Mouse (Mus musculus) hindbrain, embryonic 10.5 days (tissue): ENCODE results near the gene Scyl1. TPM values are rescaled to one million over a fixed set of nuclear protein-coding genes. Genes with fewer than 3 reads are reported as not detected.
A peak's percentile ranks its signal among the peaks of the same experiment; 100 is the strongest.

Source experiments
- DNase-seq: peaks from one replicate; pipeline ENCODE4 v3.0.0-alpha.2; 2017; ENCODE audit warnings: low spot score
- H3K27ac ChIP-seq: fragments of 300-500 bp; sonication (generic); 2 replicates; pipeline ENCODE4 v1.5.1; 2016; ENCODE audit warnings: mild to moderate bottlenecking, moderate library complexity
- H3K27me3 ChIP-seq: fragments of 300-500 bp; sonication (generic); 2 replicates; pipeline ENCODE4 v1.6.1; 2016; ENCODE audit warnings: mild to moderate bottlenecking; ENCODE audit not compliant: poor library complexity, insufficient read depth, severe bottlenecking
- H3K36me3 ChIP-seq: fragments of 300-500 bp; sonication (generic); 2 replicates; pipeline ENCODE4 v1.6.1; 2016; ENCODE audit warnings: mild to moderate bottlenecking, moderate library complexity
- H3K4me1 ChIP-seq: fragments of 300-500 bp; sonication (generic); replicated peaks from 2 replicates; pipeline ENCODE4 v1.6.1; 2016; ENCODE audit warnings: mild to moderate bottlenecking
- H3K4me3 ChIP-seq: fragments of 300-500 bp; sonication (generic); 2 replicates; pipeline ENCODE4 v1.5.1; 2016; ENCODE audit warnings: mild to moderate bottlenecking, moderate library complexity
- H3K9me3 ChIP-seq: fragments of 300-500 bp; sonication (generic); 2 replicates; pipeline ENCODE4 v1.6.1; 2016; ENCODE audit warnings: mild to moderate bottlenecking, moderate library complexity
- WGBS: fragments of 180-500 bp; shearing (Covaris S2); methylation state at CpG from one replicate; pipeline ENCODE4 v1.1.7; 2016; 5-methylcytosine and 5-hydroxymethylcytosine counted together
- polyA plus RNA-seq: library from polyadenylated mRNA; unstranded; fragments of >200 nt; fragmentation: Nextera tagmentation; extraction: Ambion mirVana; gene quantifications from 2 replicates; pipeline ENCODE4 v1.2.1, GENCODE M21; 2016

Gene Scyl1
- polyA plus RNA-seq, 1 experiment from 2014 or later = 69.5 TPM

DNA sequence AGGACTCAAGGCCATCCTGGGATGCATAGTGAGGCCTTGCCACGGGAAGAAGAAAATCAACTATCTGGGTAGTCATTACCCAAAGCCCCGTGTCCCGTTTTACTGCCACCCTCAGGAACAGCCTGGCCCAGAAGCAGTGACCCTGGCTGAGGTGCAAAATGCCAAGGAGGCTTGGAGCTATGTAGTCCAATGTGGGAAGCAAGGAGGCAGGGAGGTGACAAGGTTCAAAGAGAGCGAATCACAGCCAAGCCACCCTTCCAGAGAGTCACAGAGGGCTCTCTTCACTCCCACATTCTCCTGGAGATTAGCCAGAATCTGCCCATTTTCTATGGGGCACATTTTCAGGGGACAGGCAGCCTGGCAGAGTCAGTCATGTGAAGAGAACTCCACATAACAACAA lies 3.9 kb downstream of the Scyl1 start:
- DNase-seq = no peak
- WGBS = 90% methylated on average over 4 of the region's 4 CpGs
- H3K36me3 ChIP-seq = peaks cover 79% of the 10 kb centered on the region

DNA sequence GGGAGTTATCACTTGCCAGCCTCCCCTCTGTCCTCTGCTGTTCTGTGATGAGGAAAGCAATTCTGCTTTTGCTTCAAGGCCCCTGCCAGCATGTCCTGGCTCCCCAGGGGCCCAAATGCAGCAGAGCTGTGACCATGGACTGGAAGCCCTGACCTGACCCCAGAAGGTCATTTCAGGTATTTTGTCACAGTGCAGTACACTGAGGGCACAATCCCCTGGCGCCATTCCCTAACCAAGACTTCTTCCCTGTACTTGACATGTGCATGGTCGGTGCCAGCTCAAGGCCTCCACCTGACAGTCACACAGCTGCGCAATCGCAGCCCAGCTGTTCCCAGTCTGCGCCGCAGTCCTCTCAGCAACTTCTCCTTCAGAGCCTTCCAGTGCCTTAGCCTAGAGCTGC lies 8.1 kb downstream of the Scyl1 start:
- Histone ChIP-seq H3K27me3 (peaks cover 18% of the 10 kb centered on the region), H3K4me1 (no peaks in the 10 kb centered on the region), H3K27ac (no peak overlapping the region), H3K9me3 (no peaks in the 10 kb centered on the region), H3K4me3 (no peak overlapping the region), H3K36me3 (peaks cover 99% of the 10 kb centered on the region)
- no peak for DNase-seq
- WGBS = 97% methylated on average over 6 of the region's 6 CpGs

More for the DNA sequence above, 3.9 kb downstream of the Scyl1 start:
- Histone ChIP-seq H3K27me3 (no peaks in the 10 kb centered on the region), H3K4me3 (no peak overlapping the region), H3K27ac (no peak overlapping the region), H3K9me3 (no peaks in the 10 kb centered on the region), H3K4me1 (peaks cover 24% of the 10 kb centered on the region)

DNA sequence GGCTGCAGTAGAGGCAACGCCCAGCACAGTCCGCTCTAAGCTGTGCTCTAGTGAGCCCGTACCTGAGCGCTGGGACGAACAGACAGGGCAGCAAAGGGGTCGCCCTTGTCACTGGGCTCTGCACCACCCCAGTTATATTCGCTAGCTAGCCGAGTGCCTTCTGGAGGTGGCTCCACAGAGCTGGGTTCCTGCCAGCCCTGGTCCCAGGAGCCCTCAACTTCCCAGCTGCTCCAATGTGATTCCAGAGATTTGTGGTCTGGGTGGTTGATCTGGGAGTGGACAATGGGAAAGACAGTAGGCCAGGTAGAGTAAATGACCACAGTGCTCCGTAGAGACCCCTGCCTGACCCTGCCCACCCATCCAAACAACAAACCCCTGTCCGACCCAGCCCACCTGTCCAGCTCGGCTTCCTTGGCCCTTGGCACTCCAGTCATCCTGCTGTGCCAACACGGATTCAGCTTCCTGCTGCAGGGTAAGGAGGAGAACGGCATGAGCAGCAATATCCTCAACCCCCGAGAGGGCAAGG lies 12.3 kb downstream of the Scyl1 start:
- peaks cover 69% of the 10 kb centered on the region for H3K36me3 ChIP-seq
- H3K9me3 ChIP-seq = no peaks in the 10 kb centered on the region
- H3K4me3 ChIP-seq = no peak overlapping the region
- H3K27ac ChIP-seq = no peak overlapping the region
- H3K27me3 ChIP-seq = peaks cover 60% of the 10 kb centered on the region
- WGBS = 92% methylated on average over 14 of the region's 14 CpGs
- no peak for DNase-seq
- H3K4me1 ChIP-seq = peaks cover 20% of the 10 kb centered on the region

GRCm38 (mm10) chr19:5756991-5757636 lies 14.1 kb downstream of the Scyl1 start:
- Histone ChIP-seq H3K9me3 (no peaks in the 10 kb centered on the region), H3K27ac (peak overlapping the region; percentile 50; the same call in 1 of the 2 replicates), H3K36me3 (peaks cover 51% of the 10 kb centered on the region), H3K27me3 (peaks cover 78% of the 10 kb centered on the region), H3K4me1 (peaks cover 20% of the 10 kb centered on the region), H3K4me3 (peak overlapping the region; percentile 40)
- peak; percentile 18 for DNase-seq
- WGBS = 11% methylated on average over 36 of the region's 36 CpGs

DNA sequence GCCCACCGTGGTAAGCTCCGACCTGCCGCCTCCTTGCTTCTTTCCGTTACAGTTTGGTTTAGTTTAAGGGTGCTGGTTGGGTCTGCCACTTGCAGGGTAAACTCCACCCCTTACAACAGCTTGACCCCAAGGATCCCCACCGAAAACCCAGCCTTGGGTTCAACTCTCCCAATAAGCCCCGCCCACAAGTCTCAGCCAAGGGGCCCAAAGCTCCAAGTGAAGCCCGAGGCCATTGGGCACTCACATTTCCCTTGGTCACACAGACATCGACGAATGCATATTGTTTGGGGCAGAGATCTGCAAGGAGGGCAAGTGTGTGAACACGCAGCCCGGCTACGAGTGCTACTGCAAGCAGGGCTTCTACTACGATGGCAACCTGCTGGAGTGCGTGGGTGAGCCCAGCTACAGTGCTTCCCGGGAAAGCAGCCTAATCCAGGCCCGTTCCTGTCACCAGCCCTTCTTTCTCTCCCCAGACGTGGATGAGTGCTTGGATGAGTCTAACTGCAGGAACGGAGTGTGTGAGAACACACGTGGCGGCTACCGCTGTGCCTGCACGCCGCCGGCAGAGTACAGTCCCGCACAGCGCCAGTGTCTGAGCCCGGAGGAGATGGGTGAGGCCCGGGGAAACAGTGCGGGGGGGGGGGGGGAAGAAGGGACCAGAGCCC lies 14.8 kb downstream of the Scyl1 start:
- Histone ChIP-seq H3K4me3 (peak overlapping the region; percentile 40), H3K27me3 (peaks cover 85% of the 10 kb centered on the region), H3K9me3 (no peaks in the 10 kb centered on the region), H3K27ac (peak overlapping the region; percentile 50; the same call in 1 of the 2 replicates), H3K4me1 (peaks cover 26% of the 10 kb centered on the region), H3K36me3 (peaks cover 45% of the 10 kb centered on the region)
- DNase-seq = peak; percentile 33
- 7% methylated on average over 28 of the region's 29 CpGs for WGBS

DNA sequence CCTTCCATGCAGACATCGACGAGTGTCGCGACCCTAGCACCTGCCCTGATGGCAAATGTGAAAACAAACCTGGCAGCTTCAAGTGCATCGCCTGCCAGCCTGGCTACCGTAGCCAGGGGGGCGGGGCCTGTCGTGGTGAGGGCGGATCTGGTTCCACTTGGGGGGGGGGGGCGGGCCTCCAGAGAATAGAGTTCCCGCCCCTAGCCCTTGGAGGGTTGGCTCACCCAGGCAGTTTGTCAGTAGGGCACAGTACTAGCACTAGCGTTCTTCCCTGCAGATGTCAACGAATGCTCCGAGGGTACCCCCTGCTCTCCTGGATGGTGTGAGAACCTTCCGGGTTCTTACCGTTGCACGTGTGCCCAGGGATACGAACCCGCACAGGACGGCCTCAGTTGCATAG lies 19.5 kb downstream of the Scyl1 start:
- DNase-seq = no peak
- WGBS = 6% methylated on average over 20 of the region's 20 CpGs
- H3K27me3 ChIP-seq = peaks cover 100% of the 10 kb centered on the region

DNA sequence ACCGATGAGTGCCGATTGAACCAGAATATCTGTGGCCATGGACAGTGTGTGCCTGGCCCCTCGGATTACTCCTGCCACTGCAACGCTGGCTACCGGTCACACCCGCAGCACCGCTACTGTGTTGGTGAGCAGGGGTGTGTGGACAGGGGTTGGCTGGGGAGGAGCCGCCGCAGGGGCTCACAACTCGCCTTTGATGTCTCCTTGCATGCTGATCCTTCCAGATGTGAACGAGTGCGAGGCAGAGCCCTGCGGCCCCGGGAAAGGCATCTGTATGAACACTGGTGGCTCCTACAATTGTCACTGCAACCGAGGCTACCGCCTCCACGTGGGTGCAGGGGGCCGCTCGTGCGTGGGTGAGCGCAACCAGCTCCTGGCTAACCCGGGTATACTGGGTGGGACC lies 20.3 kb downstream of the Scyl1 start:
- WGBS = 5% methylated on average over 22 of the region's 22 CpGs
- Histone ChIP-seq H3K4me3 (peak overlapping the region; percentile 24), H3K27me3 (peaks cover 100% of the 10 kb centered on the region)

More for the DNA sequence above, 19.5 kb downstream of the Scyl1 start:
- Histone ChIP-seq H3K9me3 (no peaks in the 10 kb centered on the region), H3K4me1 (peaks cover 31% of the 10 kb centered on the region), H3K27ac (no peak overlapping the region), H3K4me3 (peak overlapping the region; percentile 24), H3K36me3 (no peaks in the 10 kb centered on the region)

GRCm38 (mm10) chr19:5749476-5749875 lies 21.7 kb downstream of the Scyl1 start:
- H3K9me3 ChIP-seq = no peaks in the 10 kb centered on the region
- no peaks in the 10 kb centered on the region for H3K36me3 ChIP-seq
- H3K27me3 ChIP-seq = peaks cover 100% of the 10 kb centered on the region
- DNase-seq = no peak
- H3K4me1 ChIP-seq = peaks cover 40% of the 10 kb centered on the region
- H3K27ac ChIP-seq = no peak overlapping the region
- H3K4me3 ChIP-seq = no peak overlapping the region
- 80% methylated on average over 6 of the region's 6 CpGs for WGBS

More for the DNA sequence above, 20.3 kb downstream of the Scyl1 start:
- DNase-seq = no peak
- Histone ChIP-seq H3K36me3 (no peaks in the 10 kb centered on the region), H3K27ac (no peak overlapping the region), H3K4me1 (peaks cover 31% of the 10 kb centered on the region), H3K9me3 (no peaks in the 10 kb centered on the region)

DNA sequence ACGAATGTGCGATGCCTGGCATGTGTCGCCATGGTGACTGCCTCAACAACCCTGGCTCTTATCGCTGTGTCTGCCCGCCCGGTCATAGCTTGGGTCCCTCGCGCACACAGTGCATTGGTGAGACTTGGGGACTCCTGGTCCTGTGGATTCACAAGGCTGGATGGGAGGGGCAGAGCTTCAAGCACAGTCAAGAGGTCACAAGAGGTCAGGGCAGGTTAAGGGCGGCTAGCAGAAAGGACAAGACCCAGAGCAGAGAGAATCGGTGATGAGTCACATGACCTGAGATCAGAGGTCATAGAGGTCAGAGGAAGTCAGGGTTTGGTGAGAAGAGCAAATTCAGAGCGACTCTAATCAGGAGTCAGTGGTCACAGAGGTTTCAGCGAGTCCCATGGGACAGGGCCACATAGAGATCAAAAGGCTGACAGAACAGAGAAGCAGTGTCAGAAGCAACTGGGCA lies 24.3 kb downstream of the Scyl1 start:
- peaks cover 100% of the 10 kb centered on the region for H3K27me3 ChIP-seq
- peak overlapping the region; percentile 62; the same call in 1 of the 2 replicates for H3K27ac ChIP-seq
- 16% methylated on average over 12 of the region's 12 CpGs for WGBS
- H3K4me3 ChIP-seq = peak overlapping the region; percentile 50; the same call in 1 of the 2 replicates
- H3K9me3 ChIP-seq = no peaks in the 10 kb centered on the region
- peaks cover 59% of the 10 kb centered on the region for H3K4me1 ChIP-seq
- DNase-seq = peak; percentile 42
- H3K36me3 ChIP-seq = no peaks in the 10 kb centered on the region

DNA sequence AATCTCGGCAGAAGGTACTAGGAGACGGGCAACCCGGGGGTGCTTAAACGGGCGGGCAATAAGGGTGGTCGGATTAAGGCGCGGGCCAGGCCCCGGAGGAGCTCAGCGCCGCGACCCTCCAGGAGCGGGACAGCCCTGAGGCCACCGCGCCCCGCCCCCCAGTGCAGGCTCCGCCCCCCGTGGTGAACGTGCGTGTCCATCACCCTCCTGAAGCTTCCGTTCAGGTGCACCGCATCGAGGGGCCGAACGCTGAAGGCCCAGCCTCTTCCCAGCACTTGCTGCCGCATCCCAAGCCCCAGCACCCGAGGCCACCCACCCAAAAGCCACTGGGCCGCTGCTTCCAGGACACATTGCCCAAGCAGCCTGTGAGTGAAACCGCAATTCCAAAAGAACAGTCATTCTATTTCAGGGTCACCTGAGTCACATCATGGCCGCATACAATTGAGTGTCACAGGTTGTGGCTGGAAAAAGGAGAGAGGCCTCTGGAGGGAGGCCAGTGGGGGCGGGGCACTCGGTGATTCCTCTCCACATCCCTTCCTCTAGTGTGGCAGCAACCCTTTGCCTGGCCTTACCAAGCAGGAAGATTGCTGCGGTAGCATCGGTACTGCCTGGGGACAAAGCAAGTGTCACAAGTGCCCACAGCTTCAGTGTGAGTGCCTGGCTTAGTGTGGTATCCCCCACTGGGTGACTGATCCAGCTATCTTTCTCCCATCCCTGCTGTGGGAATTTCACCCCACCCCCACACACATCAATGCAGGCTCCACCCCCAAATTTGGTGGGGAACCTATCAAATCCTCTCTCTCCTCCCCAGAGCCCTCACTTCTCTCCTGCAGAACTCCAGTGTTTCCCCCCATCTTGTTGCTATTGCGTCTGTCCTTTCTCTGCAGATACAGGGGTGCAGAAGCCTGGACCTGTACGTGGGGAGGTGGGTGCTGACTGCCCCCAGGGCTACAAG lies 25.2 kb downstream of the Scyl1 start:
- peak; percentile 29 for DNase-seq
- H3K27me3 ChIP-seq = peaks cover 99% of the 10 kb centered on the region
- no peaks in the 10 kb centered on the region for H3K36me3 ChIP-seq
- H3K4me3 ChIP-seq = peak overlapping the region; percentile 50
- H3K27ac ChIP-seq = peak overlapping the region; percentile 62
- WGBS = 3% methylated on average over 36 of the region's 36 CpGs
- peaks cover 59% of the 10 kb centered on the region for H3K4me1 ChIP-seq
- H3K9me3 ChIP-seq = no peaks in the 10 kb centered on the region

GRCm38 (mm10) chr19:5743576-5743975 lies 27.6 kb downstream of the Scyl1 start:
- no peak overlapping the region for H3K27ac ChIP-seq
- H3K9me3 ChIP-seq = no peaks in the 10 kb centered on the region
- peaks cover 69% of the 10 kb centered on the region for H3K4me1 ChIP-seq
- no peak for DNase-seq
- WGBS = 65% methylated on average over 5 of the region's 5 CpGs
- no peaks in the 10 kb centered on the region for H3K36me3 ChIP-seq
- peak overlapping the region; percentile 2; the same call in 1 of the 2 replicates for H3K4me3 ChIP-seq
- H3K27me3 ChIP-seq = peaks cover 99% of the 10 kb centered on the region

- peak overlapping the region; percentile 87 for H3K27ac ChIP-seq
- DNase-seq = peak; percentile 60
- WGBS = under 1% methylated on average over 32 of the region's 32 CpGs
These were observed 29.0 kb downstream of the Scyl1 start for GRCm38 (mm10) chr19:5742241-5742641.

More at GRCm38 (mm10) chr19:5742241-5742641, 29.0 kb downstream of the Scyl1 start:
- H3K4me1 ChIP-seq = peaks cover 65% of the 10 kb centered on the region
- peaks cover 90% of the 10 kb centered on the region for H3K27me3 ChIP-seq
- H3K36me3 ChIP-seq = no peaks in the 10 kb centered on the region
- no peaks in the 10 kb centered on the region for H3K9me3 ChIP-seq
- peak overlapping the region; percentile 75 for H3K4me3 ChIP-seq
